Mouse (Mus musculus): ENCODE measurements around the gene Ift80.

- TF ChIP-seq CTCF (conservative IDR thresholded peaks at IDR 0.05; ENCODE audit: insufficient read depth, insufficient read length, low read depth, low read length) (no peak), POLR2A (IDR thresholded peaks at IDR 0.05; ENCODE audit: low read depth, low read length) (no peak)
Observed at GRCm38 (mm10) chr3:69045750-69046149, 41.4 kb upstream of the Ift80 start.

Measured in kidney, adult 2 months (tissue).